Mouse (Mus musculus): ENCODE data around the gene Gramd4. TPM values are rescaled to one million over a fixed set of nuclear protein-coding genes. Genes with fewer than 3 reads are reported as not detected.

Gramd4 gene
- polyA plus RNA-seq, 1 experiment: 20.7 TPM

- 3% methylated on average over 43 of the region's 43 CpGs for WGBS
- Histone ChIP-seq H3K4me1 (ENCODE audit: control insufficient read depth, insufficient read depth, low read length) (peaks cover 4% of the 10 kb centered on the region; the same call in 1 of the 2 replicates), H3K27ac (ENCODE audit: control insufficient read depth, insufficient read depth, low read depth, low read length, poor library complexity) (peak within 1 kb of the TSS; percentile 84), H3K4me3 (replicated peaks; ENCODE audit: control insufficient read depth, low read depth, low read length) (peak within 1 kb of the TSS; percentile 68)
- TF ChIP-seq POLR2A (IDR thresholded peaks at IDR 0.05; ENCODE audit: borderline replicate concordance, control insufficient read depth, low read depth, low read length): peak; percentile 39; the same call in 1 of the 2 replicates
- peak; percentile 30; the same call in 1 of the 2 replicates for TF ChIP-seq CTCF (IDR thresholded peaks at IDR 0.05; ENCODE audit: control insufficient read depth, insufficient read depth, low read length)
Measured at GRCm38 (mm10) chr15:86185689-86186569, 128.4 kb downstream of the Gramd4 start, which contains the start of gene Cerk. Gene Cerk, minus strand, starts transcription at chr15:86186141.

- WGBS: 60% methylated on average over 3 of the region's 3 CpGs
- Histone ChIP-seq H3K4me3 (replicated peaks; ENCODE audit: control insufficient read depth, low read depth, low read length) (no peak overlapping the region), H3K4me1 (ENCODE audit: control insufficient read depth, insufficient read depth, low read length) (peaks cover 7% of the 10 kb centered on the region), H3K27ac (ENCODE audit: control insufficient read depth, insufficient read depth, low read depth, low read length, poor library complexity) (no peak overlapping the region)
- no peak for TF ChIP-seq POLR2A (IDR thresholded peaks at IDR 0.05; ENCODE audit: borderline replicate concordance, control insufficient read depth, low read depth, low read length)
- no peak for TF ChIP-seq CTCF (IDR thresholded peaks at IDR 0.05; ENCODE audit: control insufficient read depth, insufficient read depth, low read length)
Measured at GRCm38 (mm10) chr15:86186686-86187085, 129.2 kb downstream of the Gramd4 start.

Other genes starting within 250 kb of the Gramd4 start
- gene Cdpf1, start 246.0 kb upstream of the Gramd4 start, polyA plus RNA-seq (2011; ENCODE audit: insufficient read depth, insufficient read length, low replicate concordance, missing spikeins): 5.8 and 10.8 TPM in 2 replicates
- not detected in 2 replicates for gene Pkdrej, start 236.0 kb upstream of the Gramd4 start, polyA plus RNA-seq (2011; ENCODE audit: insufficient read depth, insufficient read length, low replicate concordance, missing spikeins)
- gene Ttc38, start 225.4 kb upstream of the Gramd4 start, polyA plus RNA-seq (2011; ENCODE audit: insufficient read depth, insufficient read length, low replicate concordance, missing spikeins): 2.4 and 2.9 TPM in 2 replicates
- 16.0 and 20.8 TPM in 2 replicates for gene Gtse1, start 197.9 kb upstream of the Gramd4 start, polyA plus RNA-seq (2011; ENCODE audit: insufficient read depth, insufficient read length, low replicate concordance, missing spikeins)
- 15.3 and 40.4 TPM in 2 replicates for gene Trmu, start 178.4 kb upstream of the Gramd4 start, polyA plus RNA-seq (2011; ENCODE audit: insufficient read depth, insufficient read length, low replicate concordance, missing spikeins)
- gene Celsr1, start 23.9 kb upstream of the Gramd4 start, polyA plus RNA-seq (2011; ENCODE audit: insufficient read depth, insufficient read length, low replicate concordance, missing spikeins): 1.3 and 4.2 TPM in 2 replicates
- gene Cerk, start 128.4 kb downstream of the Gramd4 start, polyA plus RNA-seq (2011; ENCODE audit: insufficient read depth, insufficient read length, low replicate concordance, missing spikeins): 23.0 and 42.5 TPM in 2 replicates
- 5.2 and 16.3 TPM in 2 replicates for gene Tbc1d22a, start 156.8 kb downstream of the Gramd4 start, polyA plus RNA-seq (2011; ENCODE audit: insufficient read depth, insufficient read length, low replicate concordance, missing spikeins)